Mouse (Mus musculus) brain, embryonic 18.5 days (tissue): ENCODE data around the gene Kif21b.

Experiments
- DNase-seq: peaks from one replicate; pipeline ENCODE4 v3.0.0-alpha.2; 2012; ENCODE audit warnings: low read depth, low spot score

Gene Kif21b

GRCm38 (mm10) chr1:136128944-136129589 lies 2.1 kb upstream of the Kif21b start:
- DNase-seq: no peak

DNA sequence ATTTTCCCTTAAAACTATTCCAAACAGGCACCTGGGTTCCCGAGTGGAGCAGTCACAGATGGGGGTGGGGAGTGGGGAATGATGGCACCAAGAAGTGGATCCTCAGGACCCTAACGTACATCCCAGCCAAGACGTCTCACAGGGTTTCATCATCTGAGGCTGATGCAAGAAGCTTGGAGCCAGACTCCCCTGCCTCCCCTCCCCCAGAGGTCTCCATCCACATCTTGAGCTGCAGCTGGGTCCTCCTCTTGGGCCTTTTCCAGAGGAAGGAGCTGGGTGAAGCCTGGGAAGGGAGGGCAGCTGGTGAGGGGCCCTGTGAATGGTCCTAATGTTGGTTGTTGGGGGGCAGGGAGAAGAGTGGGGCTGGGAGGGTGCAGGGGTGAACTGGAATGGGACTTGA lies 1.1 kb upstream of the Kif21b start:
- no peak for DNase-seq

GRCm38 (mm10) chr1:136131603-136132291 lies 558 bp downstream of the Kif21b start:
- no peak for DNase-seq

GRCm38 (mm10) chr1:136132386-136133201 lies 1.4 kb downstream of the Kif21b start:
- DNase-seq: no peak

DNA sequence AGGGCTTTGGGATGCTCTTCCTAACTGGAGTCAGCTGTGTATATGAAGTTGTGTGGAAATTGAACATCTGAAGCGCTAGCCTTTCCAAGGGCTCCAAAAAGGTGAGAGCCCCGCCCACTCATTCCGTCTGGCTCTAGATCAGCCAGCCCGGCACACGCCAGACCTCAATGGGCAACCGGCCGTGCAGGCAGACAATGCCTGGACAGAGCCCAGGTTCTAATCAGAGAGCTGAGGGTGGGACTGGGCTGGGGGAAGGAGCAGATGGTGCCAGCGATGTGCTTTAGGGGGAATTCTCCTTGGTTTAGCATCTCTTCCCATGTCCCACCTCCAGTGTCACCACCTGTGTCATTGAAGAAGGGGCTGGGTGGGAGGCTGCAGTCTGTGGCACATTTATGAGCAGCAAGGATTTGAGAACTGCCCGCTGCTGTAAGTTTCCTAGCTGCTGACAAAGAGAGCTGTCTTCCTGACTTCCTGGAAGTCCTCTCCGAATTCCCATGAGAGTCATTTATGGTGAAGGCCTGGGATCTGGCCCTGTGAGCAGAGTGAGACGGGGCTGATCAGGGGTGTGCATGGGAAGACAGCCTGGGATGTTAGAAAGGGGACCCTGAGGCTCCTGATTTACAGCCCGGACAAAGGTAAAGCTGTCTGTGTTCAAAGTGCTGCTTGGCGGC lies 2.5 kb downstream of the Kif21b start:
- DNase-seq: no peak

DNA sequence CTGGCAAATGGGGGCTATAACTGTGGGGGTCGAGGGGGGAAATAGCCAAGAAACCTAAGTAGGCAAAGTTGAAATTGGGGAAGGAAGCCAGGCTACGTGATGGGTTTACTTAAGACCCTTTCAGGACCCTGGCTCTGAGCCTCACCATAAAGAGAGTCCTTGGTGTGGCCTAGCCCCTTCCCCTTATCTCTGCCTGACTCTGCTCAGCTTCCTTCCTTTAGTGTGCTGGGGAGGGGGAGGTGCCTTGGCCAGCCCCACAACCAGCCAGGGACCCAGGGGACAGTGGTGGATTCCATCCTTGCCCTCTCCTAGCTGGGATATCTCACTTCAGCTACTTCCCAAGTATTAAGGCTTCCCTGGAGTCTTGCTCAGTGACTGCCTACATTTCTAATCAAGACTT lies 3.4 kb downstream of the Kif21b start:
- DNase-seq: no peak

DNA sequence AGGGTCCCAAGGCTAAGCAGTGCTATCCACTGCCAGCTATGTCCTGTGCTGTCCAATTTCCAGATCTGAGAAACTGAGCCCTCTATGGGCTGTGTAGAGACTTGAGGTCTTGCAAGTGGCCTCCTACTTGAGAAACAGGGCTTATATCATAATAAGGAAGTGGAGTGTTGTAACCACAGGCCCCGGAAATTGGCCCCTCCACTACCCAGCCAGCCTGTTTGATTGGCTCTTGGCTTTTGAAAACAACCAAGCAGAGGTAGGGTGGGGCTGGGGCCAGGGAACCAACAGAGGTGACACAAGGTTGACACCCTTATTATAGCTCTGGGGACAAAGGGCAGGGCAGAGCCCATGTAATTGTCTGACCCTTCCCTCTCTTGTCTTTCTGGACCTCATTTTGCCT lies 3.9 kb downstream of the Kif21b start:
- no peak for DNase-seq

- DNase-seq: no peak
Measured at GRCm38 (mm10) chr1:136135777-136136444, 4.7 kb downstream of the Kif21b start.

DNA sequence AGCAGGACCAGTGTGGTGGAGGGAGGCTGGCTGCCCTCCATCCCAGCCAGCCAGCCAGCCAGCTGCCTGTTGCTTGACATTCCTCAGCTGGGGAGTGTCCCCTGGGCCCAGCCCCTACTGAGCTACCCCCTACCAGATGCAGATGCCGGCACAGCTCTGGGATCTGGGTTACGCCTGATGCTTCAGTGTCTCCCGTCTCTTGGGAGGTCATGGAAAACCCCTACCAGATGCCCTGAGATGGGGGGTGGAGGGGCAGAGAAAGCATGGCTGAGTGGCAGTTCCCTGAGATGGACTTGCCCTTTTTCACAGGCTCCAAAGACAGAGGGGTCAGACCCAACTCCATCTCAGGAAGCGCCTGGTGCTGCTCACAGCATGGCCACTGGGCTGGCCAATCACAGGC lies 5.4 kb downstream of the Kif21b start:
- DNase-seq: no peak

- DNase-seq: no peak
Measured at GRCm38 (mm10) chr1:136137071-136137531, 5.9 kb downstream of the Kif21b start.

GRCm38 (mm10) chr1:136137575-136137974 lies 6.4 kb downstream of the Kif21b start:
- no peak for DNase-seq

DNA sequence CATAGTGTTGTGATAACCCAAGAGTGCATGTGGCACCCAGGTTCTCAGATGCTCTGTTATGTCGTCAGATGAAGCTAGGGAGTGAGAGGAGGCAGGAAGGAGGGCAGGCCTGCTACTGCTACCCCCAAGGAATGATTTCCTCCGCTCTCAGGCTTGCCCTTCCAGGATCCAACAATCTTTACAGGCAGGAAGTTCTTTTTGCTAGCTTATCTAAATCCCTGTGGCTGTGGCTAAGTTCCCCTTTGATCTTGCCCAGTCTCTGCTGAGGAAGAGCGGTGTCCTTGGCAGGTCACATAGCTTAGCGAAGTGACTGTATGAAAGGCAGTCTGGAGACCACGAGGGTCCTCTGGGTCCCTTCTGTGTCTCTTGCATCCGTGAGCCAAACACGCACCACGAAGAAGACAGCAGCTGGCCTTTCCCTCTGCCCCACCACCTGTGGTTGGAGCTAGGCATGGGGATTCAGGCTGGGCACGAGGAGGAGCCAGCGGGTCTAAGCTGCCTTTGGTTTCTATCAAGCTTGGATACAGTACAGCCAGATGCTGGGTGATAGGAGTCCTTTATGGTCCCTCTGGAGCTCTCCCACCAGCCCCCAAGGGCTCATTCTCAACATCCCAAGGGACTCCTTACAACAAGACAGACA lies 7.1 kb downstream of the Kif21b start:
- DNase-seq: no peak

DNA sequence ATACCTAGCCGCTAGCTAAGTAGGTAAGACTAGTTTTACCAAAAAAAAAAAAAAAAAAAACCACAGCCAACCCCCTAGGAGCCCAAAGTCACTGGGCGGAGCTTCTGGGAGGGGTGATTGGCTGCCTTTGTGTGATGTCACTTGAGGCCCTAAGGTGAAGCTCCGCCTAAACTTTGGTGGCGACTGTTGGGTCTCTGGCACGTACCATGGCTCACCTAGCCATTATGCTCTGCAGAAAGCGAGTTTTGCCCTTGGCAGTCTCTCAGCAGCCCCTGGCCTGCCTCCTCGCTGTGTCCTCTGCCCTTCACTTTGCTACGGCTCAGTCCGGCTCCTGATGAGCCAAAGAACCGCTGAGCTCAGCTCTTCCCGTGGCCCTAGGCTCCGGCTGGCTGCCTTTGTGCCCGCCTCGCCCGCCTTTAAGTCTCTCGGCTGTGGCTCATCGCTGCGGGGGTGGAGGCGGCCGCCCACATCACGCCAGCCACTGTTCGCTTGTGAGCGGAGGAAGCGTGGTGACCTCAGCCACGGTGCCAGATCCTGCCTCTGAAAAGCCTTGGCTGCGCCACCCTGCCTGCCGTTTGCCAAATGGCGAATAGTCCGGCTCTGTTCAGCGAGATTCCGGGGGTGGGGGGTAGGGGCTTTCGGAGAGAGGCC lies 8.9 kb downstream of the Kif21b start:
- DNase-seq: no peak

DNA sequence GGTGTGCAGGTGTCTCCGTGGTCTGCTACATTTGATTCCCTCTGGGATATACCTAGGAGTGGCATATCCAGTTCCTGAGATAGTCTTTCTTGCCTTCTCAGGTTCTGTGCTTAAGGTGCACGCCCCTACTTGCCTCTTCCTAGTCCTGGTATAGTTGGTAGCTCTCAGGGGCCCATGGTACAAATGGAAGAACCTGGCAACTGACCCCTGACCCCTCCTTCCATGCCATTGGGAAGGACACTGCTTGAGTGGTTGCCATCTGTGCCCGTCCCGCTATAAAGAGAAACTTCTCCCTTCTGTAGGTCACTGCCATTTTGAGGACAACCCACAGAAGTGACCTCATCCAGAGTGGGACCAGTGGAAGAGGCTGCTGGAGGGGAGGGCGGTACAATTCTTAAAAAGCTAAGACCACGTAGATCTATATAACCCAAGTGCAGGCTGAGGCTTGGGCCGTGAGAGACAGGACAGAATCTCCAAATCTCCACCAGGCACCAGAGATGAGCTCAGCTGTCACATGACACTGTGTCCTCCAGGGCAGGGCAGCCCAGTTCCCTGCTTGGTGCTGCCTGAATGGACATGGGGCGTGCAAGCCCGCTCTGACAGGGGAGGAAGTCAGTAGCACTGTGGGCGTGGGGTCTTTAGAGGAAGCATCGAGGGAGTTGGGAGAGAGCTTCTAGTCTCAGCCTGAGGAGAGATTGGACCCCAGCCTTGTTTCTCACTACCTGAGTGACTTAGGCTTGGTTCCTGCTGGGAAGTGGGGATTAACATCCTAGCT lies 10.2 kb downstream of the Kif21b start:
- DNase-seq: no peak

GRCm38 (mm10) chr1:136142336-136142735 lies 11.1 kb downstream of the Kif21b start:
- DNase-seq: no peak

DNA sequence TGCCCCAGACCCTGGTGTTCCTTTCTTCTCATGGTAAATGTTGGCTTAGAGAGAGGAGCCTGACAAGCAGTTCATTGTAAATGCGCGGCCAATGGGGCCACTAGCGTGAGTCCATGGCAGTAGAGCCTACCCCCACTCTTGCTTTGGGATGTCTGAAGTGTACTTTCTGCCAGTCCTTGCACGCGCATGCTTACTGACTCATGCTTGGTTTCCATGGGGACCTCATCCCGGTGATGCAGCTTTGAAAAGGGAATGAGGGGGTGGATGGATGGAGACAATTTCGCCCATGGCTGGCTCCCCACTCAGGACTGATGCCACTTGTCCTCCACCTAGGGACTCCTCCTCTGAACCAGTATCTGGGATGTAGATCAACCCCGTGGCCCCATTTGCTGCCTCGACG lies 12.3 kb downstream of the Kif21b start:
- no peak for DNase-seq

DNA sequence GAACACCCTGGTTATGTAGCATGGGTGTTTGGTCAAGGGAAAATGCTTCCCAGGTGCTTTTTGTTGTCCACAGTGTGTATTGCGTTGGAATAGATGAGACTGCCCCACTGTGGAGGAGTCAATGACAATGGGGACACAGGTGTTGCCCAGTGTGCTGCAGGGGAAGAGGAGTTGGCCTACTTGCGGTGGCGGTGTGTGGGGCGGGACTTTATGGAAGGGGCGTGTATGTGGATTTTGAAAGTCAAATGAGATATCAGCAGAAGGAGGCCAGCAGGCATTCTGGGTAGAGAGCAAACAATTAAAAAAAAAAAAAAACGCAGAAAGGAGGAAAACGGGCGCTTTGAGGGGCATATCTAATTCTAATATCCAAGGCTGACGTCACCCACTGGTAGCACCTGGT lies 18.5 kb downstream of the Kif21b start:
- no peak for DNase-seq

- DNase-seq: no peak
Measured at GRCm38 (mm10) chr1:136151371-136151770, 20.2 kb downstream of the Kif21b start.

GRCm38 (mm10) chr1:136156304-136156703 lies 25.1 kb downstream of the Kif21b start:
- no peak for DNase-seq

- DNase-seq: no peak
Measured at GRCm38 (mm10) chr1:136156951-136157350, 25.8 kb downstream of the Kif21b start.
